Mouse (Mus musculus) effector memory CD4-positive, alpha-beta T cell, adult 5 months (primary cell): ENCODE measurements around the gene Vmn2r95. TPM values are rescaled to one million over a fixed set of nuclear protein-coding genes. Genes with fewer than 3 reads are reported as not detected.

Source experiments
- polyA plus RNA-seq: library from polyadenylated mRNA; unstranded; fragments of 100-300 nt; shearing (Covaris generic); gene quantifications from one replicate; pipeline ENCODE4 v1.2.1, GENCODE M21; 2017

Vmn2r95 gene
- polyA plus RNA-seq = not detected

GRCm38 (mm10) chr17:18423778-18424177 is at the start of gene Vmn2r95:
Gene Vmn2r95, plus strand, starts transcription at chr17:18424078.

Other genes with a start within 250 kb of the Vmn2r95 start
- not detected for gene Vmn2r94, start 146.3 kb upstream of the Vmn2r95 start, polyA plus RNA-seq
- gene Vmn2r93, start 126.0 kb upstream of the Vmn2r95 start, polyA plus RNA-seq = 0.17 TPM
- 0.75 TPM for gene Vmn2r96, start 149.1 kb downstream of the Vmn2r95 start, polyA plus RNA-seq